Mouse (Mus musculus): ENCODE measurements around the gene Adk. TPM values are rescaled to one million over a fixed set of nuclear protein-coding genes. Genes with fewer than 3 reads are reported as not detected.

Gene Adk
- polyA plus RNA-seq, 1 experiment from 2014 or later = 155 TPM

DNA sequence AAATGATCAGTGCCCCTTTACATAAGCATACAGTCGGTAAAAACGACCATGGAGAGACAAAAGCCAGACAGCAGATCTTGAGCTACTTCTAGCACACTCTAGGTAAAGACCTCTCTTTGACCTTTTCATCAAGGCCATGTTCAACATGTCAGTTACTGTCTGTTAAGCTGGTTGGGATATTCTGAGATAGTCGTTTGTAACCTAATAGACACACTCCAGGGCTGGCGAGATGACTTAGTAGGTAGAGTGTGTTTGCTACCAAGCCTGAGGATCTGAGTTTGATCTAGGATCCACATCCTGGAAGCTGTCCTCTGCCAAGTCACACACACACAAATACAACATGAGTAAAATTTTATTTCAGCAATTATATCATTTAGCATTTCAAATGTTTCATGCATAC, 12.8 kb upstream of the Adk start:
- H3K27ac ChIP-seq = no peak overlapping the region
- H3K4me3 ChIP-seq (replicated peaks) = no peak overlapping the region
- ATAC-seq (ENCODE audit: insufficient number of reproducible peaks, insufficient read depth, low FRiP score, low TSS enrichment, low read depth) = no peak
- 83% methylated on average over 4 of the region's 4 CpGs for WGBS
- no peak overlapping the region for H3K9ac ChIP-seq (replicated peaks)
- no peaks in the 10 kb centered on the region for H3K9me3 ChIP-seq
- H3K4me1 ChIP-seq (replicated peaks) = no peaks in the 10 kb centered on the region
- H3K27me3 ChIP-seq = no peaks in the 10 kb centered on the region
- H3K4me2 ChIP-seq = no peak overlapping the region
- H3K36me3 ChIP-seq = peaks cover 61% of the 10 kb centered on the region

DNA sequence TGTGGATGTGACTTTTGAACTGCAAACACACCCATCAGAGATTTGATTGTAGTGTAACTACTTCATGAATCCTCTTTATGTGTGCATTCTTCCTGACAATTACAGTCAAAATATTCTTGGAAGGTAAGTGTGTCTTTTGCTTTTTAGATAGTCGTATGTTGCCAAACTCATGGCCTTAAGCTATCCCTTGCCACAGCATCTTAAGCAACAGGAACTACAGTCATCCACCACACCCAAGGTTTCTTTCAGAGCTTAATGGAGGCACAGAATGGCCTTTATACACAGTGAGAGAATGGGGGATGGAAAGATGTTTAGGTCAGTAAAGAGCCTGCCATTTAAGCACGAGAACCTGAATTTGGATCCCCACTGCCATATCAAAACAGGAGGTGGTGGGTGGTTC, 4.5 kb upstream of the Adk start:
- Histone ChIP-seq H3K9me3 (no peaks in the 10 kb centered on the region), H3K9ac (replicated peaks) (no peak overlapping the region), H3K27ac (no peak overlapping the region), H3K4me2 (no peak overlapping the region), H3K4me3 (replicated peaks) (no peak overlapping the region), H3K27me3 (no peaks in the 10 kb centered on the region), H3K4me1 (replicated peaks) (0 out of 2 replicates have a peak, but pooled peaks cover 3% of the 10 kb centered on the region), H3K36me3 (peaks cover 7% of the 10 kb centered on the region; the same call in 1 of the 2 replicates)
- 100% methylated on average over 2 of the region's 2 CpGs for WGBS
- no peak for ATAC-seq (ENCODE audit: insufficient number of reproducible peaks, insufficient read depth, low FRiP score, low TSS enrichment, low read depth)

DNA sequence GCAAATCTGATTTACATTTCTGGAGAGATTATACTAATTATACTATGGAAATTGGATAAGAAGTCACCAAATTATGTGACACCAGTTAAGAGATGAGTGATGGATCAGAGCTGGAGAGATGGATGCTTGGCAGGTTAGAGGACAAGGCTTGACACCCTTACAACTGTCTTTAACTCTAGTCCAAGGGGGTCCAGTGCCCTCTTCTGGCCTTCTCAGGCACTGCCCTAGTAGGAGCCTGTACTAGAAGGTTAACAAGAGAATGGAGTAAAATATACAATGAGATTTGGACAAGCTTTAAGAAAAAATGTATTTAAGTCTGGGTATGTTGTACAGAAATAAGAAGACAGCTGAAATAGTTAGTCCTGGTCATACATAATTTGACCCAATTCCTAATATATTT, 3.5 kb upstream of the Adk start:
- Histone ChIP-seq H3K4me2 (no peak overlapping the region), H3K27ac (no peak overlapping the region), H3K27me3 (no peaks in the 10 kb centered on the region), H3K9me3 (no peaks in the 10 kb centered on the region), H3K4me3 (replicated peaks) (no peak overlapping the region), H3K4me1 (replicated peaks) (0 out of 2 replicates have a peak, but pooled peaks cover 3% of the 10 kb centered on the region), H3K36me3 (peaks cover 6% of the 10 kb centered on the region; the same call in 1 of the 2 replicates), H3K9ac (replicated peaks) (no peak overlapping the region)
- ATAC-seq (ENCODE audit: insufficient number of reproducible peaks, insufficient read depth, low FRiP score, low TSS enrichment, low read depth) = no peak

DNA sequence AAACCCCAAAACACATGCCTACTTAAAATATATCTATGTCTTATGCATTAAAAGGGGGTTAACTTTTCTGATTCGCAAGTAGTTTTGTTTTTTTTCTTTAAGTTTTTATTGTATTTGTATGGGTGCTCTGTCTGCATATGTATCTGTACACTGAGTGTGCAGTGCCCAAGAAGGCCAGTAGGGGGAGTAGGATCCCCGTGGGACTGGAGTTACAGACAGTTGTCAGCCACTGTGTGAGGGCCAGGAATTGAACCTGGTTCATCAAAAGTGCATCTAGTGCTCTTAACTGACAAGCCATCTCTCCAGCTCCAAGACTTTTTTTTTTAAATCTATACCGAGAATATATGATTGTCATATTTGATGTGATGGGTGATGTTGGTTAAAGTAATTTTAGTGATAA, 1.6 kb upstream of the Adk start:
- Histone ChIP-seq H3K4me1 (replicated peaks) (0 out of 2 replicates have a peak, but pooled peaks cover 3% of the 10 kb centered on the region), H3K9ac (replicated peaks) (no peak overlapping the region)
- WGBS = 77% methylated on average over 3 of the region's 3 CpGs

DNA sequence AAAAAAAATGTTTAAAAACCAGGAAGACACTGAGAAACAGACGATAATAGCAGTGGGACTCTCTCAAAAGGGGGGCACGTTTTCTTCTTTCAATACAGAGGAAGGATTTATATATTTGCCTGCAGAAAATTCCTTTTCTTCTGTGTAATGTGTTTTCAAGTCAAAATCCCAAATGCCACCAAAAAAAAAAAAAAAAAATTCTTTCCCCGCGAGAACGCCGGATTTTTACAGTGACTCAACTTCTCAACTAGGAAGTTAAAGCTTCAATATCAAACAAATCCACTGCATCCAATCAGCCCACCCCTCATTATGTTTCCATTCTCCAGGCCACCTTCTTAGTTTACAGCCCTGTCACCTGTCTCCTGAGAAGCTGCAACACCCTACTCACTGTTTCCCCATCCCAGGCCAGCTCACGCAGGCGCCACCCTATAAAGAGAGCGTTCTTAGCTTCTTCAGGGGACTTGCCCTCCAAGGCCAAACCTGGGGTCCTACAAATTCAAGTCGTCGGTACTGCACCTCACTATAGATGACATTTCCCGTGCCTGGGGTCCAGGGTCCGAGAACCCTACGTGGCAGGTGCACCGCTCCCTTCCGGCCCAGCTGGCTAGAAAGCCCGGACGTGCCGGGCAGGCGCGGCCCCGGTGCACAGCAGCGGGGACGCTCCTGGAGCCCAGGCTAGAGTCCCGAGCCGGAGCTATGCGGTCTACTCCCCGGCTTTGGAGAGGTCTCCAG, 828 bp upstream of the Adk start:
- ATAC-seq (ENCODE audit: insufficient number of reproducible peaks, insufficient read depth, low FRiP score, low TSS enrichment, low read depth) = peak; percentile 15; the same call in 1 of the 2 replicates
- H3K9me3 ChIP-seq = no peaks in the 10 kb centered on the region
- 10% methylated on average over 28 of the region's 28 CpGs for whole genome bisulfite sequencing
- peak overlapping the region; percentile 85 for H3K4me2 ChIP-seq
- H3K27ac ChIP-seq = peak overlapping the region; percentile 91
- H3K9ac ChIP-seq (replicated peaks) = peak overlapping the region; percentile 78
- no peaks in the 10 kb centered on the region for H3K36me3 ChIP-seq
- peak overlapping the region; percentile 87 for H3K4me3 ChIP-seq (replicated peaks)
- no peaks in the 10 kb centered on the region for H3K27me3 ChIP-seq
- 0 out of 2 replicates have a peak, but pooled peaks cover 3% of the 10 kb centered on the region for H3K4me1 ChIP-seq (replicated peaks)

More for the DNA sequence above, 1.6 kb upstream of the Adk start:
- no peaks in the 10 kb centered on the region for H3K36me3 ChIP-seq
- H3K9me3 ChIP-seq = no peaks in the 10 kb centered on the region
- no peaks in the 10 kb centered on the region for H3K27me3 ChIP-seq
- no peak for ATAC-seq (ENCODE audit: insufficient number of reproducible peaks, insufficient read depth, low FRiP score, low TSS enrichment, low read depth)
- H3K4me2 ChIP-seq = 0 out of 2 replicates have a peak overlapping the region, but pooled peaks have one; percentile 85
- no peak overlapping the region for H3K27ac ChIP-seq
- H3K4me3 ChIP-seq (replicated peaks) = peak overlapping the region; percentile 87; the same call in 1 of the 2 replicates

DNA sequence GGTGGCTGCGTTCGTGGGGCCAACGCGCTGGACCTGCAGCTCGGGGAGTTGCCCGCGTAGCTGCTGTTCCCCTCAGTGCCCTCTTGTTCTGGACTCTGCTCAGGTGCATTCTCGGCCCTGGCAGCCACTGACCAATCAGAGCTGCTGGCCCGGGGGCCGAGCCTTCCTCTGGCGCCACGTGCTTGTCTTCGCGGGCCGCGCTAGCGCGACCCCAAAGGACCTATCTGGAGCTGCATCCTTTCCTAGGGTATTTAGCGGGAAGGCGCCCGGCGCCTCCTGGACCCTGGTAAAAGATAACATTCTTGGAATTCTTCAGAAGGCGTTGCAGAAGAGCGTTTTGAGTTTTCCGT, 382 bp downstream of the Adk start:
- Histone ChIP-seq H3K27ac (peak overlapping the region; percentile 91), H3K4me1 (replicated peaks) (0 out of 2 replicates have a peak, but pooled peaks cover 3% of the 10 kb centered on the region), H3K4me3 (replicated peaks) (peak overlapping the region; percentile 87), H3K9me3 (no peaks in the 10 kb centered on the region), H3K4me2 (peak overlapping the region; percentile 85), H3K36me3 (no peaks in the 10 kb centered on the region), H3K9ac (replicated peaks) (peak overlapping the region; percentile 57), H3K27me3 (no peaks in the 10 kb centered on the region)
- ATAC-seq (ENCODE audit: insufficient number of reproducible peaks, insufficient read depth, low FRiP score, low TSS enrichment, low read depth) = peak; percentile 70
- under 1% methylated on average over 25 of the region's 25 CpGs for WGBS

DNA sequence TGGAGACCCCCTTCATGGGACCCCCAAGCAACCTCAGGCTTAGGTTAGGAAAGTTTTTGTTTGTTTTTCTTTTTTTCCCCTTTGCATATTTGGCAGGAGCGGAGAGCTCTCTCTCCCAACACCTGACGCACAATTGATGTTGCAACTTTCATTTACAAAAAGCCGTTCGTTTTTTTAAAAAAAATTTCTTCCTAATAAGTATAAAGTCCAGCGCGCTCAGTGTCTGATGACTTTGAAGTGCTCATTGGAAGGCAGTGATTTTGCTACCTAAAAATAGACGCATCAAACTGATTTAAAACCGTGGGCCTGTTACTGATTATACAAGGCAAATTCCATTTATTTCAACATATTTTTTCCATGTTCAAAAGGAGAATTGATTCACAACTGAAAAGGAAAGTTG, 777 bp downstream of the Adk start:
- Histone ChIP-seq H3K36me3 (no peaks in the 10 kb centered on the region), H3K4me2 (peak overlapping the region; percentile 85), H3K9me3 (no peaks in the 10 kb centered on the region), H3K27ac (no peak overlapping the region), H3K4me3 (replicated peaks) (peak overlapping the region; percentile 87), H3K9ac (replicated peaks) (peak overlapping the region; percentile 57), H3K4me1 (replicated peaks) (0 out of 2 replicates have a peak, but pooled peaks cover 3% of the 10 kb centered on the region), H3K27me3 (no peaks in the 10 kb centered on the region)
- no peak for ATAC-seq (ENCODE audit: insufficient number of reproducible peaks, insufficient read depth, low FRiP score, low TSS enrichment, low read depth)
- 9% methylated on average over 8 of the region's 8 CpGs for WGBS

DNA sequence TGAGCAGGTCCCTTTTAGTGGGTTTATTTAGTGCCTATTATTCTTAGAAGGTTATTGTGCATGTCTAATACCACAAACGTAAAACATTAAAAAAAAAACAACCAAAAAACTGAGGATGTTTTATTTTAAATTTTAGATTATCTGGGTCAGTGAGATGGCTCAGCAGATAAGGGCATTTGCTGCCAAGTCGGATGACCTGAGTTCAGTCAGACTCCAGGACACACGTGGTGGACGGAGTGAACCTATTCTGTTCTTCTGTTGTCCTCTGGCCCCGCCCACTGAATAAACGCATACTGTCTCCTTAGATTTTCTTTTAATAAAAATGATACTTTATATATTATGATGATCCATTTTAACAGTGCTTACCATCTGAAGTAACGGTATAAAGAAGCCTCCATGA, 1.2 kb downstream of the Adk start:
- WGBS = 58% methylated on average over 7 of the region's 7 CpGs
- Histone ChIP-seq H3K9me3 (no peaks in the 10 kb centered on the region), H3K4me3 (replicated peaks) (peak overlapping the region; percentile 87), H3K4me1 (replicated peaks) (0 out of 2 replicates have a peak, but pooled peaks cover 3% of the 10 kb centered on the region), H3K27me3 (no peaks in the 10 kb centered on the region), H3K27ac (no peak overlapping the region), H3K9ac (replicated peaks) (no peak overlapping the region), H3K4me2 (peak overlapping the region; percentile 85), H3K36me3 (no peaks in the 10 kb centered on the region)
- ATAC-seq (ENCODE audit: insufficient number of reproducible peaks, insufficient read depth, low FRiP score, low TSS enrichment, low read depth) = no peak

DNA sequence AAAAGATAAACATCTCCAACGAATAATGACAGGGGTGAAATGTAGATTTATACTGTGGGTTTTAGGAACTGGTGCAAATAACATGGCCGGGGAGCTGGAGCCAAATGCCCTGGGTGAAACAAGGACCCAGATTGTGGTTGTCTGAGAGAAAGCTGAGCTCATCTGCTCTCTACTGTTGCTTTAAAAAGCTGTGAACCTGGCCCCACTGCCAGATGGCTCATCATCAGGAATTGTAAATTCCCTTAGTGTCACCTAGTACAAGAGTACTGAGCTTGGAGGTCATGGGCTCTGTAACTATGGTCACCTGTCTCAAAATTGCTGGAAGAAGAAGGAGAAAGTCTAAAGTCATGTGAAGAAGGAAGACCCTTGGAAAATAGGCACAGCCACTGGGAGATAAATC, 6.6 kb downstream of the Adk start:
- no peaks in the 10 kb centered on the region for H3K9me3 ChIP-seq
- no peaks in the 10 kb centered on the region for H3K36me3 ChIP-seq
- H3K4me3 ChIP-seq (replicated peaks) = no peak overlapping the region
- no peak overlapping the region for H3K27ac ChIP-seq
- H3K9ac ChIP-seq (replicated peaks) = no peak overlapping the region
- H3K27me3 ChIP-seq = no peaks in the 10 kb centered on the region
- 87% methylated on average over 2 of the region's 2 CpGs for WGBS
- no peak for ATAC-seq (ENCODE audit: insufficient number of reproducible peaks, insufficient read depth, low FRiP score, low TSS enrichment, low read depth)
- peaks cover 13% of the 10 kb centered on the region for H3K4me1 ChIP-seq (replicated peaks)
- H3K4me2 ChIP-seq = no peak overlapping the region

DNA sequence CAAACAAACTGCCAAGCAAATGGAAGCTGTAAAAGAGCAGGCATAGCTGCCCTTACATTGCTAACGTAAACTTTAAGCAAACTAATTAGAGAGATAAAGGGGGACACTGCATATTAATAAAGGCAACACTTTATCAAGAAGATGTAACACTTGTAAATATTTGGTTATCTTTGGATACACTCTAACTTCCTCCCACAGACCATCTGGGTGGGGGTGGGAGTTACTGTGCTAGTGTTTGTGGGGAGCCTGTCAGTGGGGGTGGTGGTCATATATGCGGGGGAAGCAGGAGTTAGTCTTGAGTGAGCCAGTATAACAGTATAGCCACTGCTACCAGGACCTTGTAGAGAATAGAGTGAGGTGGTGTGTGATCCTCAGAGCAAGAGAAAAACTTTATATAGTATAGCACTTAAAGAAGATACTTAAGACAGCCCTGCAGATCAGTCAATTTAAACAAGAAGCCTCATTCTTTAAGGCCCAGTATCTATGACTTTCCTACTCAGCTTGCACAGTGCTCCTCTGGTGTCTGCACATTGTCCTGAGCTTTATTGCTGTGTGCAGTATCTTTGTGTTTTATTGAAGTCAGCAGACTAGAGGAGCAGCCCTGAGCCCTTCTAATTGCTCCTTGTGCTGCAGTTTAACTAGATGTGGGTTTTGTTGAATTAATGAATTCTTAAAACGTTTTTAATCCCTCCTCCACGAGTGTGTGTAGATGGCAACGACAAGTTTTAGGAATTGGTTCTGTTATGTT, 10.6 kb downstream of the Adk start:
- ATAC-seq (ENCODE audit: insufficient number of reproducible peaks, insufficient read depth, low FRiP score, low TSS enrichment, low read depth) = no peak
- Histone ChIP-seq H3K9ac (replicated peaks) (no peak overlapping the region), H3K4me3 (replicated peaks) (no peak overlapping the region), H3K4me2 (no peak overlapping the region), H3K4me1 (replicated peaks) (peaks cover 13% of the 10 kb centered on the region), H3K27me3 (no peaks in the 10 kb centered on the region), H3K9me3 (no peaks in the 10 kb centered on the region), H3K27ac (no peak overlapping the region), H3K36me3 (no peaks in the 10 kb centered on the region)
- 48% methylated on average over 5 of the region's 5 CpGs for WGBS

DNA sequence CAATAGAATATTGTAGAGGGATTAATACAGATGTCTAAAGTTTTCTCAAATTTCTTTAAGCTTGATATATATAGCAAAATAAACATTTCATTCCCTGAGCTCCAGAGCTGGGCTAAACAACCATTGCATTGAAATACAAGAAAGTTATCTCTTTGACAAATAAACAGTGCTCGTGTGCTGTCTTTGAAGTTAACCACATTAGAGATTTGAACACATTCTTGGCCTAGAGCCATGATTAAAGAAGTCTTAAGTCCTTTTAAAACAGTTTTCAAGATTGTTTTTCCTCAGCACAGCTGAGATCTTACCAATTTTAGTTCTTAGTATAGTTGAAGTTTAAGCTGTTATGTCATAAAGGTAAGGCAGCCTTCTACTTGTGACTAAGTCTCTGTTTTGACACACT, 11.9 kb downstream of the Adk start:
- Histone ChIP-seq H3K4me1 (replicated peaks) (peaks cover 13% of the 10 kb centered on the region), H3K9ac (replicated peaks) (no peak overlapping the region), H3K27me3 (no peaks in the 10 kb centered on the region), H3K36me3 (no peaks in the 10 kb centered on the region), H3K4me3 (replicated peaks) (no peak overlapping the region), H3K27ac (no peak overlapping the region), H3K4me2 (no peak overlapping the region), H3K9me3 (no peaks in the 10 kb centered on the region)
- ATAC-seq (ENCODE audit: insufficient number of reproducible peaks, insufficient read depth, low FRiP score, low TSS enrichment, low read depth) = no peak
- WGBS = 42% methylated on average over 1 of the region's 1 CpGs
